Mouse (Mus musculus) kidney, adult 2 months (tissue): Measurements from ENCODE around the gene Ubl7. TPM values are rescaled to one million over a fixed set of nuclear protein-coding genes. Genes with fewer than 3 reads are reported as not detected.
A peak's percentile ranks its signal among the peaks of the same experiment; 100 is the strongest.

Experiments used
- DNase-seq: peaks from one replicate; pipeline ENCODE4 v3.0.0; 2021
- H3K27ac ChIP-seq: fragments of 200-500 bp; 2 replicates; pipeline ENCODE4 v1.5.1; 2012; ENCODE audit warnings: low read depth, low read length, control low read depth, inconsistent platforms; ENCODE audit not compliant: insufficient read depth
- H3K27me3 ChIP-seq: fragments of 200-500 bp; replicated peaks from 2 replicates; pipeline ENCODE4 v1.6.1; 2012; ENCODE audit warnings: mild to moderate bottlenecking, moderate library complexity, low read length, inconsistent platforms; ENCODE audit not compliant: control insufficient read depth, insufficient read depth
- H3K36me3 ChIP-seq: fragments of 200-500 bp; 2 replicates; pipeline ENCODE4 v1.6.1; 2012; ENCODE audit warnings: mild to moderate bottlenecking, moderate library complexity, low read length, inconsistent platforms; ENCODE audit not compliant: control insufficient read depth, insufficient read depth
- H3K4me1 ChIP-seq: fragments of 200-500 bp; 2 replicates; pipeline ENCODE4 v1.6.1; 2011; ENCODE audit warnings: low read length; ENCODE audit not compliant: control insufficient read depth, insufficient read depth
- H3K4me3 ChIP-seq: fragments of 200-500 bp; 2 replicates; pipeline ENCODE4 v1.5.1; 2011; ENCODE audit warnings: mild to moderate bottlenecking, low read depth, low read length, control low read depth; ENCODE audit not compliant: insufficient read depth
- CTCF ChIP-seq: fragments of 200-500 bp; conservative IDR thresholded peaks from 2 replicates; pipeline ENCODE4 v1.5.1; 2011; ENCODE audit warnings: low read depth, mild to moderate bottlenecking, control low read depth, low read length, moderate library complexity, mixed read lengths; ENCODE audit not compliant: insufficient read depth, insufficient read length
- POLR2A ChIP-seq: fragments of 200-500 bp; IDR thresholded peaks from one replicate; pipeline ENCODE4 v1.6.1; 2011; ENCODE audit warnings: low read depth, low read length, control low read depth
- WGBS: fragments of 180-500 bp; shearing (Covaris S2); methylation state at CpG from one replicate; pipeline ENCODE4 v1.1.7; 2018; 5-methylcytosine and 5-hydroxymethylcytosine counted together
- polyA plus RNA-seq: library from polyadenylated mRNA; depleted of rRNA; stranded (reverse); fragments of >200 nt; gene quantifications from 2 replicates; pipeline ENCODE4 v1.2.3, GENCODE M21; 2012

Ubl7 gene
- polyA plus RNA-seq, 1 experiment: 144 TPM

- no peaks in the 10 kb centered on the region for H3K36me3 ChIP-seq
- TF ChIP-seq POLR2A (no peak), CTCF (no peak)
- WGBS: 87% methylated on average over 5 of the region's 5 CpGs
- no peak overlapping the region for H3K27ac ChIP-seq
- no peaks in the 10 kb centered on the region for H3K4me1 ChIP-seq
- H3K27me3 ChIP-seq: no peaks in the 10 kb centered on the region
- no peak for DNase-seq
- H3K4me3 ChIP-seq: no peak overlapping the region
Observed at GRCm38 (mm10) chr9:57963998-57964395, 53.2 kb downstream of the Ubl7 start.

GRCm38 (mm10) chr9:57964528-57965250 lies 53.9 kb downstream of the Ubl7 start:
- Histone ChIP-seq H3K27ac (peak overlapping the region; percentile 57), H3K36me3 (no peaks in the 10 kb centered on the region), H3K4me3 (no peak overlapping the region), H3K4me1 (no peaks in the 10 kb centered on the region), H3K27me3 (no peaks in the 10 kb centered on the region)
- no peak for DNase-seq
- no peak for TF ChIP-seq CTCF
- no peak for TF ChIP-seq POLR2A
- 76% methylated on average over 6 of the region's 6 CpGs for WGBS

GRCm38 (mm10) chr9:57965281-57966185 lies 54.8 kb downstream of the Ubl7 start:
- TF ChIP-seq CTCF (no peak), POLR2A (no peak)
- peak; percentile 59 for DNase-seq
- Histone ChIP-seq H3K27me3 (no peaks in the 10 kb centered on the region), H3K4me3 (no peak overlapping the region), H3K4me1 (no peaks in the 10 kb centered on the region), H3K36me3 (no peaks in the 10 kb centered on the region), H3K27ac (peak overlapping the region; percentile 73)
- WGBS: 68% methylated on average over 12 of the region's 12 CpGs

- Histone ChIP-seq H3K27ac (no peak overlapping the region), H3K4me1 (no peaks in the 10 kb centered on the region), H3K36me3 (no peaks in the 10 kb centered on the region), H3K4me3 (no peak overlapping the region), H3K27me3 (no peaks in the 10 kb centered on the region)
- DNase-seq: no peak
- WGBS: 70% methylated on average over 14 of the region's 14 CpGs
- TF ChIP-seq CTCF (no peak), POLR2A (no peak)
Observed at GRCm38 (mm10) chr9:57967237-57967960, 56.6 kb downstream of the Ubl7 start.

GRCm38 (mm10) chr9:57968166-57968771 lies 57.5 kb downstream of the Ubl7 start:
- peak; percentile 25 for DNase-seq
- TF ChIP-seq POLR2A (no peak), CTCF (no peak)
- H3K4me3 ChIP-seq: no peak overlapping the region
- no peaks in the 10 kb centered on the region; the same call in 1 of the 2 replicates for H3K4me1 ChIP-seq
- no peaks in the 10 kb centered on the region for H3K36me3 ChIP-seq
- no peak overlapping the region for H3K27ac ChIP-seq
- no peaks in the 10 kb centered on the region for H3K27me3 ChIP-seq
- 78% methylated on average over 9 of the region's 9 CpGs for WGBS

- Histone ChIP-seq H3K4me1 (no peaks in the 10 kb centered on the region; the same call in 1 of the 2 replicates), H3K27ac (peak overlapping the region; percentile 37; the same call in 1 of the 2 replicates), H3K36me3 (no peaks in the 10 kb centered on the region), H3K27me3 (no peaks in the 10 kb centered on the region), H3K4me3 (no peak overlapping the region)
- DNase-seq: no peak
- TF ChIP-seq POLR2A: no peak
- TF ChIP-seq CTCF: no peak
- whole genome bisulfite sequencing: 92% methylated on average over 8 of the region's 8 CpGs
Observed at GRCm38 (mm10) chr9:57968783-57969542, 58.2 kb downstream of the Ubl7 start.
